Mouse (Mus musculus): ENCODE data around the gene Gba. TPM values are rescaled to one million over a fixed set of nuclear protein-coding genes. Genes with fewer than 3 reads are reported as not detected.

Gba gene
- polyA plus RNA-seq, 1 experiment, result 52.5 TPM

- TF ChIP-seq REST (IDR thresholded peaks at IDR 0.05; ENCODE audit: insufficient read depth, insufficient read length), result no peak
- TF ChIP-seq SRF (IDR thresholded peaks at IDR 0.05; ENCODE audit: control insufficient read depth, insufficient read length, low read depth), result no peak
- no peak for TF ChIP-seq CEBPB (IDR thresholded peaks at IDR 0.05; ENCODE audit: insufficient read depth, poor library complexity, severe bottlenecking)
- no peak overlapping the region for H3K4me2 ChIP-seq (ENCODE audit: low read depth)
- no peaks in the 10 kb centered on the region for H3K79me2 ChIP-seq (ENCODE audit: control insufficient read depth, insufficient read depth)
- H3K36me3 ChIP-seq (ENCODE audit: control insufficient read depth, insufficient read depth), result no peaks in the 10 kb centered on the region
- H3K27me3 ChIP-seq (ENCODE audit: control insufficient read depth, insufficient read depth, insufficient read length), result no peaks in the 10 kb centered on the region
- H3ac ChIP-seq (ENCODE audit: control insufficient read depth, insufficient read length), result no peak overlapping the region
- H3K4me3 ChIP-seq, result no peak overlapping the region
These were observed 14.8 kb upstream of the Gba start for GRCm38 (mm10) chr3:89187690-89188477.

GRCm38 (mm10) chr3:89188478-89188875 lies 14.3 kb upstream of the Gba start:
- TF ChIP-seq MYOD1 (IDR thresholded peaks at IDR 0.05; ENCODE audit: control insufficient read depth in 1 of 3, insufficient read length in 2 of 3, low read depth in 2 of 3), result no peak
- TF ChIP-seq POLR2A (IDR thresholded peaks at IDR 0.05; ENCODE audit: insufficient read length, low read depth), result no peak
- no peak for TF ChIP-seq USF1 (IDR thresholded peaks at IDR 0.05; ENCODE audit: low read depth)
- TF ChIP-seq POLR2AphosphoS2 (IDR thresholded peaks at IDR 0.05; ENCODE audit: insufficient read length, low read depth), result no peak
- TF ChIP-seq MAX (IDR thresholded peaks at IDR 0.05; ENCODE audit: low read depth), result no peak
- TF ChIP-seq SRF (IDR thresholded peaks at IDR 0.05; ENCODE audit: control insufficient read depth, insufficient read length, low read depth), result no peak
- TF ChIP-seq REST (IDR thresholded peaks at IDR 0.05; ENCODE audit: insufficient read depth, insufficient read length), result no peak
- no peak for TF ChIP-seq TCF3 (IDR thresholded peaks at IDR 0.05; ENCODE audit: insufficient read length, low read depth)
- no peak for TF ChIP-seq MYOG (IDR thresholded peaks at IDR 0.05; ENCODE audit: control insufficient read depth in 1 of 3, insufficient read depth in 1 of 3, insufficient read length in 2 of 3, low read depth in 2 of 3)
- TF ChIP-seq E2F4 (IDR thresholded peaks at IDR 0.05; ENCODE audit: insufficient read depth), result no peak
- TF ChIP-seq TCF12 (IDR thresholded peaks at IDR 0.05; ENCODE audit: insufficient read depth, poor library complexity, severe bottlenecking), result no peak
- no peak for TF ChIP-seq CEBPB (IDR thresholded peaks at IDR 0.05; ENCODE audit: insufficient read depth, poor library complexity, severe bottlenecking)
- Histone ChIP-seq H3ac (ENCODE audit: control insufficient read depth, insufficient read length) (no peak overlapping the region), H3K27me3 (ENCODE audit: control insufficient read depth, insufficient read depth, insufficient read length) (no peaks in the 10 kb centered on the region), H3K79me2 (ENCODE audit: control insufficient read depth, insufficient read depth) (no peaks in the 10 kb centered on the region), H3K4me2 (ENCODE audit: low read depth) (no peak overlapping the region), H3K36me3 (ENCODE audit: control insufficient read depth, insufficient read depth) (no peaks in the 10 kb centered on the region), H3K4me3 (no peak overlapping the region)

GRCm38 (mm10) chr3:89190436-89190835 lies 12.3 kb upstream of the Gba start:
- Histone ChIP-seq H3K4me3 (no peak overlapping the region), H3K36me3 (ENCODE audit: control insufficient read depth, insufficient read depth) (no peaks in the 10 kb centered on the region), H3K4me2 (ENCODE audit: low read depth) (no peak overlapping the region), H3ac (ENCODE audit: control insufficient read depth, insufficient read length) (no peak overlapping the region), H3K79me2 (ENCODE audit: control insufficient read depth, insufficient read depth) (no peaks in the 10 kb centered on the region), H3K27me3 (ENCODE audit: control insufficient read depth, insufficient read depth, insufficient read length) (no peaks in the 10 kb centered on the region)
- TF ChIP-seq MYOD1 (IDR thresholded peaks at IDR 0.05; ENCODE audit: control insufficient read depth in 1 of 3, insufficient read length in 2 of 3, low read depth in 2 of 3), result no peak
- TF ChIP-seq USF1 (IDR thresholded peaks at IDR 0.05; ENCODE audit: low read depth), result no peak
- TF ChIP-seq TCF3 (IDR thresholded peaks at IDR 0.05; ENCODE audit: insufficient read length, low read depth), result no peak
- TF ChIP-seq REST (IDR thresholded peaks at IDR 0.05; ENCODE audit: insufficient read depth, insufficient read length), result no peak
- no peak for TF ChIP-seq MAX (IDR thresholded peaks at IDR 0.05; ENCODE audit: low read depth)
- no peak for TF ChIP-seq E2F4 (IDR thresholded peaks at IDR 0.05; ENCODE audit: insufficient read depth)
- no peak for TF ChIP-seq SRF (IDR thresholded peaks at IDR 0.05; ENCODE audit: control insufficient read depth, insufficient read length, low read depth)
- no peak for TF ChIP-seq TCF12 (IDR thresholded peaks at IDR 0.05; ENCODE audit: insufficient read depth, poor library complexity, severe bottlenecking)
- no peak for TF ChIP-seq POLR2AphosphoS2 (IDR thresholded peaks at IDR 0.05; ENCODE audit: insufficient read length, low read depth)

GRCm38 (mm10) chr3:89193351-89193750 lies 9.4 kb upstream of the Gba start:
- TF ChIP-seq POLR2AphosphoS2 (IDR thresholded peaks at IDR 0.05; ENCODE audit: insufficient read length, low read depth) (no peak), USF1 (IDR thresholded peaks at IDR 0.05; ENCODE audit: low read depth) (no peak), MYOG (IDR thresholded peaks at IDR 0.05; ENCODE audit: control insufficient read depth in 1 of 3, insufficient read depth in 1 of 3, insufficient read length in 2 of 3, low read depth in 2 of 3) (no peak), TCF12 (IDR thresholded peaks at IDR 0.05; ENCODE audit: insufficient read depth, poor library complexity, severe bottlenecking) (no peak), E2F4 (IDR thresholded peaks at IDR 0.05; ENCODE audit: insufficient read depth) (no peak), POLR2A (IDR thresholded peaks at IDR 0.05; ENCODE audit: insufficient read length, low read depth) (no peak)

GRCm38 (mm10) chr3:89193853-89194252 lies 8.9 kb upstream of the Gba start:
- Histone ChIP-seq H3K79me2 (ENCODE audit: control insufficient read depth, insufficient read depth) (no peaks in the 10 kb centered on the region), H3ac (ENCODE audit: control insufficient read depth, insufficient read length) (no peak overlapping the region), H3K27me3 (ENCODE audit: control insufficient read depth, insufficient read depth, insufficient read length) (no peaks in the 10 kb centered on the region), H3K4me3 (no peak overlapping the region), H3K36me3 (ENCODE audit: control insufficient read depth, insufficient read depth) (no peaks in the 10 kb centered on the region), H3K4me2 (ENCODE audit: low read depth) (no peak overlapping the region)
- TF ChIP-seq TCF12 (IDR thresholded peaks at IDR 0.05; ENCODE audit: insufficient read depth, poor library complexity, severe bottlenecking) (no peak), MYOG (IDR thresholded peaks at IDR 0.05; ENCODE audit: control insufficient read depth in 1 of 3, insufficient read depth in 1 of 3, insufficient read length in 2 of 3, low read depth in 2 of 3) (no peak), REST (IDR thresholded peaks at IDR 0.05; ENCODE audit: insufficient read depth, insufficient read length) (no peak), CEBPB (IDR thresholded peaks at IDR 0.05; ENCODE audit: insufficient read depth, poor library complexity, severe bottlenecking) (no peak), POLR2A (IDR thresholded peaks at IDR 0.05; ENCODE audit: insufficient read length, low read depth) (no peak), MAX (IDR thresholded peaks at IDR 0.05; ENCODE audit: low read depth) (no peak), POLR2AphosphoS2 (IDR thresholded peaks at IDR 0.05; ENCODE audit: insufficient read length, low read depth) (no peak), SRF (IDR thresholded peaks at IDR 0.05; ENCODE audit: control insufficient read depth, insufficient read length, low read depth) (no peak), MYOD1 (IDR thresholded peaks at IDR 0.05; ENCODE audit: control insufficient read depth in 1 of 3, insufficient read length in 2 of 3, low read depth in 2 of 3) (no peak), TCF3 (IDR thresholded peaks at IDR 0.05; ENCODE audit: insufficient read length, low read depth) (no peak), E2F4 (IDR thresholded peaks at IDR 0.05; ENCODE audit: insufficient read depth) (no peak), USF1 (IDR thresholded peaks at IDR 0.05; ENCODE audit: low read depth) (no peak)

More at GRCm38 (mm10) chr3:89193351-89193750, 9.4 kb upstream of the Gba start:
- Histone ChIP-seq H3ac (ENCODE audit: control insufficient read depth, insufficient read length) (no peak overlapping the region), H3K79me2 (ENCODE audit: control insufficient read depth, insufficient read depth) (no peaks in the 10 kb centered on the region), H3K4me3 (no peak overlapping the region), H3K4me2 (ENCODE audit: low read depth) (no peak overlapping the region), H3K27me3 (ENCODE audit: control insufficient read depth, insufficient read depth, insufficient read length) (no peaks in the 10 kb centered on the region), H3K36me3 (ENCODE audit: control insufficient read depth, insufficient read depth) (no peaks in the 10 kb centered on the region)

All from myocyte (in vitro differentiated cells).